Mouse (Mus musculus): ENCODE measurements at regions not wholly inside any gene's neighbourhood (a gene's known extent, or its start where the extent isn't known, plus 50 kb on each side); places are given as distances from the start of the nearest gene placed in this dataset.
"Not testable (repeated sequence)": the region's sequence is repeated elsewhere in the genome, so short reads cannot be mapped to it uniquely, and the experiment has no call there.

DNA sequence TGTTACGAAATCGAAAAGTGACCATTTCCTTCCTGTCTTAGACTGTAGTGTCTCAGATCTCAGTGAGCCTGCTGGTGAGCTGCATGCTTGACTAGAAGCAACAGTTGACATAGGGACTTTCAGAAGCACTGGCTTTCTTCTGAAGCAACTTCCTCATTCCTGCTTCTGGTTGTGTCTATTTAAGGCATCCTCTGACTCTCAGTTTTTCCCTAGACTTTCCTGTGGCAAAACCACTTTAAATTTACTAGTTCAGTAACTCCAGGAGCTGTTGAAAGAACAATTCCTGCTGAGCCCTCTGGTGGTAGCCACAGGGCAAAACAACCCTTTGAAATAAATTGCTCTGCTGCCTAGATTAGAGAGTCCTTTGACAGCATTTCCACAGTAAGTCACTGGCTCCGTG lies 1811.9 kb upstream of the G6pd2 start:
- H3K9ac ChIP-seq (ENCODE audit: low read length): no peak overlapping the region
- ATAC-seq (ENCODE audit: low FRiP score): no peak
- H3K9me3 ChIP-seq (ENCODE audit: control insufficient read depth, low read length): no peaks in the 10 kb centered on the region
- DNase-seq (ENCODE audit: low spot score, missing footprints): no peak
- H3K27me3 ChIP-seq (ENCODE audit: control insufficient read depth, insufficient read depth, low read length): no peaks in the 10 kb centered on the region
- no peak overlapping the region for H3K4me2 ChIP-seq
- no peaks in the 10 kb centered on the region for H3K36me3 ChIP-seq (ENCODE audit: control insufficient read depth, insufficient read depth, low read length)
- H3K27ac ChIP-seq (ENCODE audit: low read depth, low read length): no peak overlapping the region
- H3K4me1 ChIP-seq (ENCODE audit: control insufficient read depth, insufficient read depth, low read length): no peaks in the 10 kb centered on the region
- H3K4me3 ChIP-seq (ENCODE audit: low read depth, low read length): no peak overlapping the region
- WGBS: 76% methylated on average over 3 of the region's 3 CpGs

DNA sequence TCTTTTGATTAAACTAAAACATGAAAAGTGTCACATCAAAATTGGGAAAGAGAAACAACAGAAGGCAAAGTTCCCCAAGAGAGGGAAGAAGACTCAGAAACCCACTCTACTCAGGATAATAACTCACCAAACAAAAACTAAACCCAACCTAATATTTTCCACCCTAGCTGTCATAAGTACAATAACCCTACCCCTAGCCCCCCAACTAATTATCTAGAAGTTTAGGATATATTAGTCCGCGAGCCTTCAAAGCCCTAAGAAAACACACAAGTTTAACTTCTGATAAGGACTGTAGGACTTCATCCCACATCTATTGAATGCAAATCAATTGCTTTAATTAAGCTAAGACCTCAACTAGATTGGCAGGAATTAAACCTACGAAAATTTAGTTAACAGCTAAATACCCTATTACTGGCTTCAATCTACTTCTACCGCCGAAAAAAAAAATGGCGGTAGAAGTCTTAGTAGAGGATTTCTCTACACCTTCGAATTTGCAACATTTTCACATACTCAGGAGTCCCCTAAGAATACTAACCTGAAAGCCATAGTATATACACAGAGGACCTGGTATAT lies 1765.9 kb upstream of the G6pd2 start:
- H3K4me1 ChIP-seq (ENCODE audit: control insufficient read depth, insufficient read depth, low read length): not testable (repeated sequence)

DNA sequence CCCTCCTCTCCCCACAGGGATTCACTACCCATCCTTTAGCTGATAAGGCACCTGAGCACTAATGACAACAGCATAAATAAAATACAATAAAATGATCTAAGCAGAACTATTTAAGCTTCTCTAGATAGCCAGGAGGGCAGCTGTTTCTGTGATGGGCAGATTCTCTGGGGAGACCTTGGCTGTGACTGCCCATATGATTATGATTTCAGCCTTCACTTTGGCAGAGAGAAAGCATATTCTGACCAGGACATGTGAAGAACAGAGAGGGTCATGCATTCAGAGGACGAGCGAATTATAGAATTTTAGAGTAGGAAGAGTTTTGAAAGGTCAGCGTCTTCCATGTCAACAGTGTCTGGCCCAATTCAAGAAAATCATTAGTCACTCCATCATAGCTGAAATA lies 1759.6 kb upstream of the G6pd2 start:
- Histone ChIP-seq H3K4me2 (no peak overlapping the region), H3K27ac (ENCODE audit: low read depth, low read length) (no peak overlapping the region), H3K9me3 (ENCODE audit: control insufficient read depth, low read length) (no peaks in the 10 kb centered on the region), H3K9ac (ENCODE audit: low read length) (no peak overlapping the region), H3K4me3 (ENCODE audit: low read depth, low read length) (no peak overlapping the region), H3K27me3 (ENCODE audit: control insufficient read depth, insufficient read depth, low read length) (no peaks in the 10 kb centered on the region), H3K4me1 (ENCODE audit: control insufficient read depth, insufficient read depth, low read length) (no peaks in the 10 kb centered on the region), H3K36me3 (ENCODE audit: control insufficient read depth, insufficient read depth, low read length) (no peaks in the 10 kb centered on the region)
- DNase-seq (ENCODE audit: low spot score, missing footprints) (no peak), ATAC-seq (ENCODE audit: low FRiP score) (peak; percentile 70; the same call in 1 of the 2 replicates)
- 81% methylated on average over 3 of the region's 3 CpGs for WGBS

More for the DNA sequence above, 1765.9 kb upstream of the G6pd2 start:
- not testable (repeated sequence) for H3K4me2 ChIP-seq; H3K27ac ChIP-seq (ENCODE audit: low read depth, low read length); DNase-seq (ENCODE audit: low spot score, missing footprints); H3K9me3 ChIP-seq (ENCODE audit: control insufficient read depth, low read length); H3K27me3 ChIP-seq (ENCODE audit: control insufficient read depth, insufficient read depth, low read length); H3K9ac ChIP-seq (ENCODE audit: low read length); H3K4me3 ChIP-seq (ENCODE audit: low read depth, low read length); H3K36me3 ChIP-seq (ENCODE audit: control insufficient read depth, insufficient read depth, low read length)
- peak; percentile 100 for ATAC-seq (ENCODE audit: low FRiP score)
- 98% methylated on average over 6 of the region's 7 CpGs for WGBS

DNA sequence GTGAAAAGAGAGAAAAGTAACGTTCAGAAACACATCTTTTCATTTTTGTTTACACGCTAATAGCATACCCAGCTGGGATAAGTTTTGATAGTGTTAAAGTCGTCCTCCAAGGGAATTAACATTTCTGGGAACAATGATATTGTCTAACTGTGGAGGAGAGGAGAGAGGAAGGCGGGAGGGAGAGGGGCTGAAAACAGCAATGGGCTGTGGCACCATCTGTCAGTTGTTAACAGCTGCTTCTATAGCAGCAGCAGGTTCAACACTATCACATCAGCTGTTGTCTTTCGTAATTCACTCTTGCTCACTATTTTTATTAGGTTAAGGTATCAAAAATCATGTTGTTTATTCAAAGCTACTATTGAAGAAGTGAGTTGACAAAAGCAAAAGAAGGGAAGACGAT lies 1747.4 kb upstream of the G6pd2 start:
- WGBS: 56% methylated on average over 6 of the region's 6 CpGs
- ATAC-seq (ENCODE audit: low FRiP score): peak; percentile 79
- no peaks in the 10 kb centered on the region for H3K36me3 ChIP-seq (ENCODE audit: control insufficient read depth, insufficient read depth, low read length)

More for the DNA sequence above, 1747.4 kb upstream of the G6pd2 start:
- Histone ChIP-seq H3K4me2 (no peak overlapping the region), H3K27me3 (ENCODE audit: control insufficient read depth, insufficient read depth, low read length) (no peaks in the 10 kb centered on the region), H3K9ac (ENCODE audit: low read length) (no peak overlapping the region), H3K27ac (ENCODE audit: low read depth, low read length) (no peak overlapping the region), H3K4me1 (ENCODE audit: control insufficient read depth, insufficient read depth, low read length) (no peaks in the 10 kb centered on the region), H3K9me3 (ENCODE audit: control insufficient read depth, low read length) (no peaks in the 10 kb centered on the region), H3K4me3 (ENCODE audit: low read depth, low read length) (no peak overlapping the region)
- no peak for DNase-seq (ENCODE audit: low spot score, missing footprints)
